Mouse (Mus musculus) bone marrow macrophage, adult 2 months (primary cell): ENCODE measurements around the gene Wnt9a.

ENCODE experiments used
- CTCF ChIP-seq: IDR thresholded peaks from 2 replicates; pipeline ENCODE4 v1.5.1; 2012; ENCODE audit warnings: low read depth, mild to moderate bottlenecking, low read length, moderate library complexity
- POLR2A ChIP-seq: IDR thresholded peaks from 2 replicates; pipeline ENCODE4 v1.6.1; 2012; ENCODE audit warnings: mild to moderate bottlenecking, low read depth, low read length, borderline replicate concordance

- no peak for TF ChIP-seq CTCF
- no peak for TF ChIP-seq POLR2A
These were observed 28.4 kb downstream of the Wnt9a start for GRCm38 (mm10) chr11:59335150-59335549.
